In the genomic region with DNA sequence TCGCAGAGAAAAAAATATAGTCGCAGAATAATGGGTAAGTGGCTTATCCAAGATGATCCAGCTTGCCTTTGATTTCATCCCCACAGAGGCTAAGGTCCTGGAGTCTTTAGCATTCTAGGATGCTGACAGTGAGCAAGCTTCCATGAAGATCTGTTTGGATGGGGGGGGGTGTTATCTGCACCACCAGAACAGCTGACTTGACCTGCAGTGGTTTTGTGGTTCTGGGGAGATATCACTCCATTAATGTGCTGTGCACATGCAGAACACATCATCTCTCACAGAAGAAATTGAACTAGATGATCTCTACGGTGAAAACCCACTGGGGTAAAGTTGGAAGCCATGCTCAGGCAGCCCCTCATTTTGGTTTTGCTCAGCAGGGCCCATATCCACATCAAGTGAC, we compare ENCODE assay signal across 33 mouse cellular contexts. TPM values are rescaled to one million over a fixed set of nuclear protein-coding genes. Genes with fewer than 3 reads are reported as not detected.
"Had no signal": no experiment of that assay in that cellular context is flagged by ENCODE, and none has a peak within 500 bp of the region (broad histone marks: within the 10 kb centered on the region; RNA-seq: fewer than 3 reads in every experiment).

No protein-coding gene starts in this region.

- H3K36me3 ChIP-seq: hindbrain, embryonic 10.5 days; hindbrain, embryonic 12.5 days; hindbrain, embryonic 13.5 days; hindbrain, embryonic 15.5 days; intestine, embryonic 15.5 days had no signal

- H3K27ac ChIP-seq: heart, embryonic 13.5 days; heart, embryonic 15.5 days; hindbrain, embryonic 10.5 days; hindbrain, embryonic 12.5 days; hindbrain, embryonic 13.5 days; hindbrain, embryonic 14.5 days; hindbrain, embryonic 15.5 days; intestine, embryonic 15.5 days; kidney, embryonic 15.5 days; kidney, postnatal 0 days; layer of hippocampus, adult 2 months; left cerebral cortex, adult 2 months had no signal

- H3K4me1 ChIP-seq: hindbrain, embryonic 10.5 days; hindbrain, embryonic 12.5 days; hindbrain, embryonic 13.5 days had no signal

- H3K4me2 ChIP-seq: heart, embryonic 13.5 days; heart, embryonic 15.5 days; hindbrain, embryonic 12.5 days; hindbrain, embryonic 13.5 days; hindbrain, embryonic 14.5 days; hindbrain, embryonic 15.5 days; intestine, embryonic 15.5 days; kidney, embryonic 15.5 days had no signal

- H3K9me3 ChIP-seq: heart, embryonic 13.5 days; heart, embryonic 15.5 days; hindbrain, embryonic 10.5 days; hindbrain, embryonic 12.5 days; hindbrain, embryonic 13.5 days; hindbrain, embryonic 15.5 days; intestine, embryonic 15.5 days; kidney, embryonic 15.5 days had no signal

- H3K27me3 ChIP-seq: heart, embryonic 13.5 days; heart, embryonic 15.5 days; hindbrain, embryonic 12.5 days; hindbrain, embryonic 13.5 days; hindbrain, embryonic 15.5 days; intestine, embryonic 15.5 days; kidney, embryonic 15.5 days had no signal

- H3K4me3 ChIP-seq: heart, embryonic 13.5 days; heart, embryonic 15.5 days; hindbrain, embryonic 10.5 days; hindbrain, embryonic 12.5 days; hindbrain, embryonic 13.5 days; hindbrain, embryonic 15.5 days; intestine, embryonic 15.5 days; kidney, embryonic 15.5 days; layer of hippocampus, adult 2 months; left cerebral cortex, adult 2 months had no signal

- ATAC-seq: hindbrain, embryonic 16.5 days; inflammation-experienced regulatory T-cells, adult 6 months; intestine, embryonic 15.5 days; intestine, embryonic 16.5 days; intestine, postnatal 0 days had no signal

- DNase-seq: heart, postnatal 10 days; heart, postnatal 14 days; heart, postnatal 36 days; heart, postnatal 4 days; kidney, adult 11 months; kidney, adult 18-20 months; kidney, adult 2 months; kidney, adult 8-10 months; kidney, adult 9 months; kidney, postnatal 10 days; kidney, postnatal 14 days; kidney, postnatal 25 days; kidney, postnatal 36 days; kidney, postnatal 4 days; layer of hippocampus, adult 9-11 months; layer of hippocampus, postnatal 36 days had no signal

- H3K9ac ChIP-seq: heart, embryonic 13.5 days; heart, embryonic 15.5 days; hindbrain, embryonic 12.5 days; hindbrain, embryonic 13.5 days; hindbrain, embryonic 14.5 days; hindbrain, embryonic 15.5 days; intestine, embryonic 15.5 days; kidney, embryonic 15.5 days had no signal

RNA-seq across cellular contexts. Expression of a gene that starts 24.0 kb away (rescaled TPM):
- total RNA-seq: hematopoietic stem cell, adult 5-6 weeks had no signal
